In the genomic region with DNA sequence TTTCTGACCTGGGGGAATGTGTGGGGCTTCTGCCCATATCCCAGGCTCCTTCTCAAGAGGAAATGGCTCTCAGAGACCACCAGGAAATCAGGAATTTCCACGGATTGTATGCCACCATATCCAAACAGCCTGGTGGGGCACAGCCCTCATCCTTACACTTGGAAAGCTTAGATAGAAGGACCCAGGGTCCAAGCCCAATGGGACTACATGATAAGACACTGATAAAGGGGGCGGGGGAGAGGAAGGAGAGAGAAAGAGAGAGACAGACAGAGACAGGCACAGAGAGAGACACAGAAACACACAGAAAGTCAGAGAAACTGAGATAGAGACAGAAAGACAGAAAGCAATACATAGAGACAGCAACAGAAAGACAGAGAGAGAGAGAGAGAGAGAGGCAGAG, we compare ENCODE assay signal across 25 mouse cellular contexts. TPM values are rescaled to one million over a fixed set of nuclear protein-coding genes. Genes with fewer than 3 reads are reported as not detected.
DNase-seq lines count a peak whose midpoint lies in the region; ATAC-seq and TF ChIP-seq lines count a peak whose summit lies in the region.
"Had no signal": no experiment of that assay in that cellular context is flagged by ENCODE, and none has a peak within 500 bp of the region (broad histone marks: within the 10 kb centered on the region; RNA-seq: fewer than 3 reads in every experiment).

No protein-coding gene starts in this region.

- TF ChIP-seq POLR2A in MEL (IDR thresholded peaks at IDR 0.05; ENCODE audit: control insufficient read depth in 1 of 2, insufficient read depth in 1 of 2, low read depth in 1 of 2, low read length in 2 of 2, poor library complexity in 1 of 2), result no peak

- ATAC-seq in liver, embryonic 15.5 days (ENCODE audit: insufficient read depth), result peak; percentile 54
- no peak for ATAC-seq in hindbrain, embryonic 13.5 days (ENCODE audit: low FRiP score)
- ATAC-seq: forebrain, embryonic 15.5 days; hindbrain, postnatal 0 days; intestine, embryonic 15.5 days had no signal

- no peaks in the 10 kb centered on the region for H3K36me3 ChIP-seq in heart, embryonic 10.5 days
- H3K36me3 ChIP-seq in MEL (ENCODE audit: control insufficient read depth in 1 of 2, insufficient read depth in 2 of 2, low read length in 2 of 2), result peaks cover 0 to 37% of the 10 kb centered on the region in 2 experiments; a peak in 2 of 4 replicates
- no peaks in the 10 kb centered on the region for H3K36me3 ChIP-seq in liver, embryonic 15.5 days (replicated peaks)
- no peaks in the 10 kb centered on the region for H3K36me3 ChIP-seq in hindbrain, embryonic 13.5 days
- H3K36me3 ChIP-seq: forebrain, embryonic 15.5 days; hindbrain, embryonic 10.5 days; intestine, embryonic 15.5 days; limb, embryonic 10.5 days; limb, embryonic 15.5 days; lung, embryonic 15.5 days; neural tube, embryonic 15.5 days had no signal

- no peak for TF ChIP-seq RAD21 in MEL (IDR thresholded peaks at IDR 0.05; ENCODE audit: low read depth, low read length)

- peak overlapping the region; percentile 46 for H3K4me2 ChIP-seq in liver, embryonic 15.5 days
- H3K4me2 ChIP-seq in hindbrain, embryonic 13.5 days, result no peak overlapping the region
- H3K4me2 ChIP-seq: forebrain, embryonic 15.5 days; intestine, embryonic 15.5 days; limb, embryonic 15.5 days; lung, embryonic 15.5 days; neural tube, embryonic 15.5 days had no signal

- H3K4me3 ChIP-seq in heart, embryonic 10.5 days, result no peak overlapping the region
- H3K4me3 ChIP-seq in MEL (ENCODE audit: control insufficient read depth in 1 of 2, insufficient read depth in 1 of 2, low read depth in 2 of 2, low read length in 2 of 2), result no peak overlapping the region
- H3K4me3 ChIP-seq in liver, embryonic 15.5 days (replicated peaks), result no peak overlapping the region
- H3K4me3 ChIP-seq in hindbrain, embryonic 13.5 days, result no peak overlapping the region
- H3K4me3 ChIP-seq: forebrain, embryonic 15.5 days; hindbrain, embryonic 10.5 days; intestine, embryonic 15.5 days; limb, embryonic 10.5 days; limb, embryonic 15.5 days; lung, embryonic 15.5 days; neural tube, embryonic 15.5 days had no signal

- no peaks in the 10 kb centered on the region for H3K9me3 ChIP-seq in heart, embryonic 10.5 days
- H3K9me3 ChIP-seq in MEL (replicated peaks; ENCODE audit: insufficient read depth, low read length), result no peaks in the 10 kb centered on the region
- no peaks in the 10 kb centered on the region for H3K9me3 ChIP-seq in liver, embryonic 15.5 days (replicated peaks)
- H3K9me3 ChIP-seq in hindbrain, embryonic 13.5 days, result no peaks in the 10 kb centered on the region
- H3K9me3 ChIP-seq: forebrain, embryonic 15.5 days; hindbrain, embryonic 10.5 days; intestine, embryonic 15.5 days; limb, embryonic 10.5 days; limb, embryonic 15.5 days; lung, embryonic 15.5 days; neural tube, embryonic 15.5 days had no signal

- no peak for TF ChIP-seq CTCF in MEL (IDR thresholded peaks at IDR 0.05 in 2 of 3, conservative IDR thresholded peaks at IDR 0.05 in 1 of 3; ENCODE audit: control insufficient read depth in 1 of 3, insufficient read depth in 1 of 3, low read depth in 2 of 3, low read length in 3 of 3, poor library complexity in 1 of 3, severe bottlenecking in 1 of 3)

- H3K4me1 ChIP-seq in heart, embryonic 10.5 days, result peaks cover 58% of the 10 kb centered on the region
- peaks cover 20 to 41% of the 10 kb centered on the region in 2 experiments for H3K4me1 ChIP-seq in MEL (ENCODE audit: control insufficient read depth in 1 of 2, insufficient read depth in 2 of 2, low read length in 2 of 2)
- H3K4me1 ChIP-seq in liver, embryonic 15.5 days (replicated peaks), result peaks cover 54% of the 10 kb centered on the region
- H3K4me1 ChIP-seq in hindbrain, embryonic 13.5 days (replicated peaks), result 0 out of 2 replicates have a peak, but pooled peaks cover 2% of the 10 kb centered on the region
- H3K4me1 ChIP-seq: lung, embryonic 15.5 days; neural tube, embryonic 15.5 days had no signal

- WGBS in heart, embryonic 10.5 days, result 31% methylated on average over 2 of the region's 2 CpGs
- WGBS in liver, embryonic 15.5 days (ENCODE audit: insufficient replicate concordance), result 22% methylated on average over 2 of the region's 2 CpGs
- WGBS in hindbrain, embryonic 13.5 days, result 71% methylated on average over 2 of the region's 2 CpGs

- TF ChIP-seq EP300 in MEL (IDR thresholded peaks at IDR 0.05; ENCODE audit: low read depth in 1 of 2, low read length in 2 of 2), result peak; percentile 2 to 53; a peak in 2 of 4 replicates

- DNase-seq in heart, embryonic 10.5 days (ENCODE audit: low spot score), result no peak
- DNase-seq in heart, adult 11 months, result no peak
- DNase-seq in MEL (ENCODE audit: low read depth, low spot score) (no peak), liver (peak; percentile 65)
- DNase-seq in left cerebral cortex, adult 8-10 months (ENCODE audit: low spot score in 2 of 2), result no peak
- no peak for DNase-seq in kidney, adult 9 months
- DNase-seq: adrenal gland, postnatal 14 days; cerebellum, adult 18-20 months; gastrocnemius, postnatal 36 days; kidney, postnatal 4 days; lung, postnatal 36 days; midbrain, embryonic 14.5 days; retina, postnatal 1 day; right cerebral cortex, postnatal 14 days had no signal

- H3K79me2 ChIP-seq in MEL (ENCODE audit: control insufficient read depth, insufficient read depth, low read length, poor library complexity), result no peaks in the 10 kb centered on the region

- no peaks in the 10 kb centered on the region for H3K27me3 ChIP-seq in heart, embryonic 10.5 days (ENCODE audit: insufficient read depth, poor library complexity, severe bottlenecking)
- H3K27me3 ChIP-seq in MEL (ENCODE audit: control insufficient read depth in 1 of 2, insufficient read depth in 2 of 2, low read length in 2 of 2), result no peaks in the 10 kb centered on the region
- peaks cover 21% of the 10 kb centered on the region; the same call in 1 of the 2 replicates for H3K27me3 ChIP-seq in liver, embryonic 15.5 days
- no peaks in the 10 kb centered on the region for H3K27me3 ChIP-seq in hindbrain, embryonic 13.5 days
- H3K27me3 ChIP-seq: forebrain, embryonic 15.5 days; intestine, embryonic 15.5 days; limb, embryonic 15.5 days; lung, embryonic 15.5 days; neural tube, embryonic 15.5 days had no signal

- peak overlapping the region; percentile 81; the same call in 1 of the 2 replicates for H3K27ac ChIP-seq in heart, embryonic 10.5 days
- H3K27ac ChIP-seq in MEL (ENCODE audit: control insufficient read depth, low read depth, low read length), result no peak overlapping the region; the same call in 1 of the 2 replicates
- peak overlapping the region; percentile 61 for H3K27ac ChIP-seq in liver, embryonic 15.5 days (replicated peaks)
- no peak overlapping the region for H3K27ac ChIP-seq in hindbrain, embryonic 13.5 days
- H3K27ac ChIP-seq: forebrain, embryonic 15.5 days; hindbrain, postnatal 0 days; intestine, embryonic 15.5 days; kidney, postnatal 0 days; limb, embryonic 10.5 days; limb, embryonic 15.5 days; lung, embryonic 15.5 days; neural tube, embryonic 15.5 days had no signal

- H3K9ac ChIP-seq in MEL (ENCODE audit: control insufficient read depth, low read depth, low read length, poor library complexity, severe bottlenecking), result no peak overlapping the region
- H3K9ac ChIP-seq in liver, embryonic 15.5 days, result peak overlapping the region; percentile 25; the same call in 1 of the 2 replicates
- H3K9ac ChIP-seq in hindbrain, embryonic 13.5 days, result no peak overlapping the region
- H3K9ac ChIP-seq: forebrain, embryonic 15.5 days; intestine, embryonic 15.5 days; limb, embryonic 15.5 days; lung, embryonic 15.5 days; neural tube, embryonic 15.5 days had no signal

TF ChIP-seq in MEL, 35 proteins besides CTCF, POLR2A, EP300 and RAD21:
- TF ChIP-seq JUND (IDR thresholded peaks at IDR 0.05; ENCODE audit: low read depth, low read length) (no peak), POLR2AphosphoS2 (IDR thresholded peaks at IDR 0.05; ENCODE audit: low read length) (no peak), SIN3A (IDR thresholded peaks at IDR 0.05; ENCODE audit: low read length) (no peak), KAT2A (conservative IDR thresholded peaks at IDR 0.05; ENCODE audit: low read depth, low read length) (no peak), HCFC1 (IDR thresholded peaks at IDR 0.05; ENCODE audit: low read depth, low read length) (no peak), ETS1 (IDR thresholded peaks at IDR 0.05; ENCODE audit: low read depth, low read length) (no peak), E2F4 (IDR thresholded peaks at IDR 0.05; ENCODE audit: borderline replicate concordance, low read depth, low read length) (no peak), MAX (IDR thresholded peaks at IDR 0.05; ENCODE audit: low read length) (no peak), ZNF384 (IDR thresholded peaks at IDR 0.05; ENCODE audit: low read depth, low read length) (no peak), MAZ (IDR thresholded peaks at IDR 0.05; ENCODE audit: low read depth, low read length) (peak; percentile 76; the same call in 1 of the 2 replicates), MAFK (IDR thresholded peaks at IDR 0.05; ENCODE audit: borderline replicate concordance, low read depth, low read length) (no peak), TCF12 (IDR thresholded peaks at IDR 0.05; ENCODE audit: low read depth, low read length) (peak; percentile 42), MEF2A (IDR thresholded peaks at IDR 0.05; ENCODE audit: extremely low read depth, insufficient replicate concordance, low read depth, low read length, poor library complexity, severe bottlenecking) (no peak), CHD1 (IDR thresholded peaks at IDR 0.05; ENCODE audit: low read depth, low read length) (no peak), GATA1 (IDR thresholded peaks at IDR 0.05; ENCODE audit: low read depth, low read length) (peak; percentile 58), TAL1 (IDR thresholded peaks at IDR 0.05; ENCODE audit: low read length) (no peak)
TF ChIP-seq in MEL: peak in this region for 3.

RNA-seq across cellular contexts. Expression of a gene that starts 24.9 kb away (rescaled TPM):
- 1.8 and 2.5 TPM in 2 replicates for polyA plus RNA-seq in heart, embryonic 10.5 days (2016; fragmentation: Nextera tagmentation; extraction: Ambion mirVana)
- total RNA-seq in MEL (2012; rRNA removed), result 10.2 and 10.7 TPM in 2 replicates
- polyA plus RNA-seq in MEL (2012; ENCODE audit: insufficient read depth in 1 of 2, insufficient read length in 2 of 2, low read depth in 1 of 2, low replicate concordance in 2 of 2, missing spikeins in 1 of 2), result 10 to 100 TPM in 1 of 2 experiments, not detected in 1; 10.4 TPM
- 3.6 and 4.2 TPM in 2 replicates for polyA plus RNA-seq in liver, embryonic 15.5 days (2015; fragmentation: Nextera tagmentation; extraction: Ambion mirVana)
- 10 to 100 TPM; 32.2 to 42.0 (median 35.1) TPM for total RNA-seq in left cerebral cortex, adult 8-10 months (2022)
- 2.3 and 2.8 TPM in 2 replicates for polyA plus RNA-seq in hindbrain, embryonic 13.5 days (2015; fragmentation: Nextera tagmentation; extraction: Ambion mirVana)

Comparison
In these comparisons a context has a peak if more than half of its experiments do, and no peak if none do; other contexts are left out.
1. H3K27ac ChIP-seq: peak in heart, embryonic 10.5 days (single experiment) and liver, embryonic 15.5 days (single experiment); none in MEL (single experiment) and hindbrain, embryonic 13.5 days (single experiment).